In the genomic region with DNA sequence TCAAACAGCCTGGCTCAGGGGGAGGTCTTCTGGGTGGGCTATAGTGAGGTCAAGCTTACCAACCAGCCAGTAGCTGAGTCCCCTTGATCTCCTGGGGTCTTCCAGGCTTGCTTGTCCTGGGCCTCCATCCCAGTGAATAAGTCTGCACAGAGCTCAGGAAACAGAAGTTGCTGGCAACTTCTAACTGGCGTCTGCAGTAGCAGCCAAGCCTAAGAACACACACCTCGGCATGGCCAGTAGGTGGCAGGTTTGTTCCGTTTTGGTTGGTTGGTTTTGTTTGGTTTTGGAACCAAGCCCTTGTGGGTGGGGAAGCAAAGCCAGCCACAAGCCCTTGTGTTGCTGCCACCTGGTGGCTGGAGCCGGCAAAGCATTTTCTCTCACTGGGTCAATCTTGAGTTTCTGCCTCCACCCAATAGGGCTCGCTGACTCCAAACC, we compare ENCODE assay signal across 8 mouse cellular contexts. TPM values are rescaled to one million over a fixed set of nuclear protein-coding genes. Genes with fewer than 3 reads are reported as not detected.
A peak's percentile ranks its signal among the peaks of the same experiment; 100 is the strongest.
DNase-seq lines count a peak whose midpoint lies in the region; ATAC-seq and TF ChIP-seq lines count a peak whose summit lies in the region.

No protein-coding gene starts in this region.

- no peak overlapping the region for H3K4me2 ChIP-seq in hindbrain, embryonic 16.5 days (ENCODE audit: low read length)

- H3K9ac ChIP-seq in hindbrain, embryonic 16.5 days (ENCODE audit: low read depth, low read length) = no peak overlapping the region

- H3K27me3 ChIP-seq in hindbrain, embryonic 16.5 days (replicated peaks; ENCODE audit: control insufficient read depth, insufficient read depth, low read length) = no peaks in the 10 kb centered on the region

- WGBS in hindbrain, embryonic 16.5 days = 2% methylated on average over 5 of the region's 5 CpGs

- H3K4me3 ChIP-seq in gastrocnemius, adult 2 months = peak overlapping the region; percentile 45
- no peak overlapping the region for H3K4me3 ChIP-seq in hindbrain, embryonic 16.5 days (ENCODE audit: low read length)

- peak; percentile 99; the same call in 1 of the 2 replicates for TF ChIP-seq CTCF in gastrocnemius, adult 2 months (IDR thresholded peaks at IDR 0.05)

- H3K4me1 ChIP-seq in hindbrain, embryonic 16.5 days (ENCODE audit: control insufficient read depth, insufficient read depth, low read depth, low read length) = peaks cover 4% of the 10 kb centered on the region; the same call in 1 of the 2 replicates

- peak; percentile 97 for DNase-seq in ZHBTc4 (ENCODE audit: low read depth, low spot score)
- peak; percentile 95 for DNase-seq in gastrocnemius, adult 2 months
- peak; percentile 93 for DNase-seq in left cerebral cortex, adult 11 months (ENCODE audit: low spot score)
- peak; percentile 99 for DNase-seq in lung, postnatal 36 days
- DNase-seq in retina, postnatal 1 day = peak; percentile 98
- peak; percentile 98 for DNase-seq in thymus, postnatal 4 days

- peaks cover 5% of the 10 kb centered on the region; the same call in 1 of the 2 replicates for H3K36me3 ChIP-seq in hindbrain, embryonic 16.5 days (ENCODE audit: control insufficient read depth, insufficient read depth, low read length)

- H3K27ac ChIP-seq in gastrocnemius, adult 2 months = peak overlapping the region; percentile 56; the same call in 1 of the 2 replicates
- H3K27ac ChIP-seq in hindbrain, embryonic 16.5 days (ENCODE audit: low read depth, low read length) = no peak overlapping the region

- ATAC-seq in common myeloid progenitor, adult 5-6 weeks (replicated peaks; ENCODE audit: low read depth, poor library complexity, severe bottlenecking) = peak; percentile 98
- peak; percentile 83 for ATAC-seq in hindbrain, embryonic 16.5 days

- intact Hi-C loops in gastrocnemius, adult 2 months (cut with DNase I) = loop anchor here (1.0 to 5.0 kb wide), 3 partner anchors 62 to 224 kb away; no protein-coding TSS in a partner anchor

- no peaks in the 10 kb centered on the region for H3K9me3 ChIP-seq in hindbrain, embryonic 16.5 days (ENCODE audit: control insufficient read depth, low read length)

RNA-seq across cellular contexts. Expression of a gene that starts 5.5 kb away (rescaled TPM):
- total RNA-seq in common myeloid progenitor, adult 5-6 weeks (2017) = 29.3 and 31.6 TPM in 2 replicates
- not detected for total RNA-seq in gastrocnemius, adult 2 months (2021)
- polyA plus RNA-seq in hindbrain, embryonic 16.5 days (2015; fragmentation: Nextera tagmentation; extraction: Ambion mirVana) = 10.8 and 11.1 TPM in 2 replicates

RNA-seq across cellular contexts. Expression of a gene that starts 24.4 kb away (rescaled TPM):
- total RNA-seq in common myeloid progenitor, adult 5-6 weeks (2017) = not detected in 2 replicates
- total RNA-seq in gastrocnemius, adult 2 months (2021) = not detected
- 0.11 TPM in 1 of 2 replicates, not detected in the other for polyA plus RNA-seq in hindbrain, embryonic 16.5 days (2015; fragmentation: Nextera tagmentation; extraction: Ambion mirVana)

RNA-seq across cellular contexts. Expression of a gene that starts 26.2 kb away (rescaled TPM):
- total RNA-seq in common myeloid progenitor, adult 5-6 weeks (2017) = 0.24 and 2.7 TPM in 2 replicates
- total RNA-seq in gastrocnemius, adult 2 months (2021) = 1 to 10 TPM; 6.4 to 8.8 TPM
- 34.5 and 34.7 TPM in 2 replicates for polyA plus RNA-seq in hindbrain, embryonic 16.5 days (2015; fragmentation: Nextera tagmentation; extraction: Ambion mirVana)

RNA-seq across cellular contexts. Expression of a gene that starts 55.9 kb away (rescaled TPM):
- 291 and 329 TPM in 2 replicates for total RNA-seq in common myeloid progenitor, adult 5-6 weeks (2017)
- 100 to 1,000 TPM; 116 to 135 TPM for total RNA-seq in gastrocnemius, adult 2 months (2021)
- 216 and 224 TPM in 2 replicates for polyA plus RNA-seq in hindbrain, embryonic 16.5 days (2015; fragmentation: Nextera tagmentation; extraction: Ambion mirVana)

Comparison
In these comparisons a context has a peak if more than half of its experiments do, and no peak if none do; other contexts are left out.
1. RNA of a gene that starts 5.5 kb away (total RNA-seq): 29.3 to 31.6 TPM in common myeloid progenitor, adult 5-6 weeks; not detected in gastrocnemius, adult 2 months; every median in the first group is over 10 times any median in the second.
2. Peak in every context shown above with its lines, with median percentiles within 50 percentile points of each other: DNase-seq.